Mouse (Mus musculus) brown adipose tissue, adult 24 weeks (tissue): Measurements from ENCODE around the gene Stap2. TPM values are rescaled to one million over a fixed set of nuclear protein-coding genes. Genes with fewer than 3 reads are reported as not detected.

Experiments
- H3K27ac ChIP-seq: fragments of 200-500 bp; replicated peaks from 2 replicates; pipeline ENCODE4 v1.5.1; 2012; ENCODE audit warnings: low read depth, mild to moderate bottlenecking, low read length
- H3K4me1 ChIP-seq: fragments of 200-500 bp; 2 replicates; pipeline ENCODE4 v1.6.1; 2012; ENCODE audit warnings: low read length, mixed read lengths; ENCODE audit not compliant: control insufficient read depth, insufficient read depth, insufficient read length
- H3K4me3 ChIP-seq: fragments of 200-500 bp; 2 replicates; pipeline ENCODE4 v1.5.1; 2012; ENCODE audit warnings: low read depth, mild to moderate bottlenecking, low read length, moderate library complexity; ENCODE audit not compliant: insufficient read depth
- polyA plus RNA-seq: library from polyadenylated mRNA; stranded (reverse); fragments of >200 nt; gene quantifications from 2 replicates; pipeline ENCODE4 v1.2.4, GENCODE M21; 2012; ENCODE audit not compliant: missing spikeins, insufficient read depth, insufficient read length

Stap2 gene
- polyA plus RNA-seq, 1 experiment: 7.5 TPM

- Histone ChIP-seq H3K4me3 (no peak overlapping the region), H3K4me1 (no peaks in the 10 kb centered on the region; the same call in 1 of the 2 replicates), H3K27ac (no peak overlapping the region)
These were observed 5.4 kb downstream of the Stap2 start for GRCm38 (mm10) chr17:55999794-56000499.

- Histone ChIP-seq H3K4me1 (no peaks in the 10 kb centered on the region; the same call in 1 of the 2 replicates), H3K4me3 (no peak overlapping the region), H3K27ac (no peak overlapping the region)
These were observed 9.4 kb downstream of the Stap2 start for GRCm38 (mm10) chr17:55996007-55996406.

DNA sequence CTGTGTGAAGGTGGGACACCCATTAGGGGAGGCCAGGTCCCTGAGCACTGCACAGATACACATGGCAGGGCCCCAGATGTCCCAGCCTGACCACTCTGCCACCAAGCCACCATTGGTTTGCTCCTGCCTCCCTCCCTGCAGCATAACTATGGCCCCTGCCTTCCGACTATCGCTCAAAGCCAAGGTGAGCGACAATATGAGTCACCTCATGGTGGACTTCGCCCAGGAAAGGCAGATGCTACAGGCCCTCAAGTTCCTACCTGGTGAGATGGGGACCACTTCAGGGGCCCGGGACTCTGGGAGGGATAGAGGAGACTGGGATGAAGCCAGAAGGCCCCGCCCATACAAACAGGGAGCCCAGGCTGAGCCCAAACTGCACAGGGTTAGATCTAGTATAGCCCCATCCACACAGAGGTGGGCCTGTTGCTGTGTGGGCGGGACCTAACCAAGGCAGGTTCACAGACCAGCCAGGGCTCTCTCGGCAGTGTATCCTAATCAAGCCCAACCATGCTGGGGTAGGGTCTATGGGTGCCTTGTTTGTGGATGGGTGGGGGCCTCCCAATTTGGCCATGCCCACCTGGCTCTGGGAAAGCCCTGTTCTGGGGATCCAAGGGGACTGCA lies 15.0 kb downstream of the Stap2 start:
- no peak overlapping the region for H3K27ac ChIP-seq
- H3K4me1 ChIP-seq: no peaks in the 10 kb centered on the region
- H3K4me3 ChIP-seq: no peak overlapping the region

- Histone ChIP-seq H3K4me1 (no peaks in the 10 kb centered on the region), H3K27ac (no peak within 1 kb of the TSS), H3K4me3 (no peak within 1 kb of the TSS)
These were observed 19.1 kb downstream of the Stap2 start, which contains the start of gene Fsd1 for GRCm38 (mm10) chr17:55986030-55986961. Fsd1 (plus strand) TSS chr17:55986509.

GRCm38 (mm10) chr17:55977301-55977700 lies 28.1 kb downstream of the Stap2 start:
- Histone ChIP-seq H3K27ac (no peak overlapping the region), H3K4me1 (no peaks in the 10 kb centered on the region), H3K4me3 (no peak overlapping the region)

- H3K27ac ChIP-seq: no peak overlapping the region
- no peak overlapping the region for H3K4me3 ChIP-seq
- H3K4me1 ChIP-seq: no peaks in the 10 kb centered on the region
These were observed 29.0 kb downstream of the Stap2 start for GRCm38 (mm10) chr17:55976255-55976862.

DNA sequence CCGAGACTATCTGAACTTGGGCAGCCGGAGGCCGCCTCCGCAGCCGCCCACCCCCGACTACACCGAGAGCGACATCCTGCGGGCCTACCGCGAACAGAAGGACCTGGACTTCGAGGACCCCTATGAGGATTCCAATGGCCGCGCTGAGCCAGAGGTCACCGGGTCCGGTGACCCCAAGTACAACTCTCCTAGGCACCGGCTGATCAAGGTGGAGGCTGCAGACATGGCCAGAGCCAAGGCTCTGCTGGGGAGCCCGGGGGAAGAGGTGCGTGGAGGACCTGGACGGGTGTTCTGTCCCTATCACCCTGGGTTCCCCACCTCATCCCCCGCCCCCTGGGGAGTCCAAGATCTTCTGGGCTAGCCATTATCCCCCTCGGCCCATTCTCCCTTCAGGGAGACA lies 33.9 kb downstream of the Stap2 start:
- peaks cover 7% of the 10 kb centered on the region; the same call in 1 of the 2 replicates for H3K4me1 ChIP-seq
- no peak overlapping the region for H3K27ac ChIP-seq
- H3K4me3 ChIP-seq: no peak overlapping the region

GRCm38 (mm10) chr17:55969966-55970891 lies 35.2 kb downstream of the Stap2 start, which contains the start of gene Shd:
Shd (plus strand) TSS chr17:55970467.
- H3K4me3 ChIP-seq: peak within 1 kb of the TSS; percentile 50
- H3K27ac ChIP-seq: no peak within 1 kb of the TSS
- peaks cover 7% of the 10 kb centered on the region; the same call in 1 of the 2 replicates for H3K4me1 ChIP-seq

- H3K4me1 ChIP-seq: peaks cover 7% of the 10 kb centered on the region; the same call in 1 of the 2 replicates
- no peak overlapping the region for H3K27ac ChIP-seq
- H3K4me3 ChIP-seq: no peak overlapping the region
These were observed 35.8 kb downstream of the Stap2 start for GRCm38 (mm10) chr17:55969560-55969959.

DNA sequence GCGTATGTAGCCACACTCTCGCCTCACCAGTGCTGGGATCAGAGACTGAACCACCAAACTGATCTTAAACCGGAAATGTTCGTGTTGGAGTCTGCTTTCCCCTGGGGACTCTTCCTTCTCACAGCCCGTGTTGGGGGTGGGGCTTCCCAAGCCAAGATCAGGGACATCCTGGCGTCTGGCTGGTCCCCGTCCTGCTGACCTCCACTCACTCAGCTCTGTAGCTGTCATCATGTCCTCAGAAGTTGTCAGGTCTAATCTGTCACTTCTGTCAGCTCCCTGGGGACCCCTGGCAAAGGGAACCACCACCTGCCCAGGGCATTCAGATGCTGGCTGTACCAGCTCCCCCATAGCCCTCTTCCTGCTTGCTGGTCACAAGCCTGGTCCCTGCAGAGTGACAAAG lies 37.2 kb downstream of the Stap2 start:
- H3K27ac ChIP-seq: no peak overlapping the region
- no peak overlapping the region for H3K4me3 ChIP-seq
- peaks cover 7% of the 10 kb centered on the region; the same call in 1 of the 2 replicates for H3K4me1 ChIP-seq

DNA sequence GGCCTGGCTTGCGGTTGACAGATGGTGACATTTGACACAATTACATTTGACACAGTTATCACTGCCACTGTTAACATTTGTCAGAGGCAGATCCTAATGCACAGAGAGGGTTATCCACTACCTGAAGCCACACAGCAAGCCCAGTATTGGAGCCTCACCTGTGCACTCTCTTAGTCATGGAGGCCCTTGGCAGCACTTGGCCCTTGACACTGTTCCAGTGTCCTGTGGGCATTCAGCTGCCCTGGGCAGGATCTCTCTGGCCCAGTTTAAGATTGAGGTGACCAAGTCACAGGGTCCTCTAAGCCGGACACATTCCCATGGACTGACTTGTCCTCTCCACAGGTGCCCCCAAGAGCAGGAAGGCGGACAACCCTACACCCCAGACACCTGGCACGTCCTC lies 38.2 kb downstream of the Stap2 start:
- Histone ChIP-seq H3K4me1 (peaks cover 7% of the 10 kb centered on the region; the same call in 1 of the 2 replicates), H3K27ac (no peak overlapping the region), H3K4me3 (no peak overlapping the region)

- no peak overlapping the region for H3K4me3 ChIP-seq
- no peak overlapping the region for H3K27ac ChIP-seq
- 0 out of 2 replicates have a peak, but pooled peaks cover 4% of the 10 kb centered on the region for H3K4me1 ChIP-seq
These were observed 40.4 kb downstream of the Stap2 start for GRCm38 (mm10) chr17:55964996-55965395.

DNA sequence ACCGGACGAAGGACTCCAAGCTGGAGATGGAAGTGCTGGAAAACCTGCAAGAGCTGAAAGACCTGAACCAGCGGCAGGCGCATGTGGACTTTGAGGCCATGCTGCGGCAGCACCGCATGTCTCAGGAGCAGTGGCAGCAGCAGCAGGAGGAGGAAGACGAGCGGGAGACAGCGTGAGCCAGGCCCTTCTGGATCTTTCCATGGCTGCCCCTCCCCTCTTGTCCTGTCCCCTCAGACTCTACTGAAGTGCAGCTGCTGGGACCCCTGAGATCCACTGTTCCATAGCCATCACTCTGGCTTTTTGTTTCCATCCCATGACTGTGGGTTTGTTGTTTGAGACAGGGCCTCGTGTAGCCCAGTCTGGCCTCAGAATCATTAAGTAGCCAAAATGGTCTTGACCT lies 40.9 kb downstream of the Stap2 start:
- no peak overlapping the region for H3K27ac ChIP-seq
- H3K4me3 ChIP-seq: no peak overlapping the region
- H3K4me1 ChIP-seq: peaks cover 4% of the 10 kb centered on the region; the same call in 1 of the 2 replicates

- no peak overlapping the region for H3K4me3 ChIP-seq
- H3K27ac ChIP-seq: no peak overlapping the region
- peaks cover 4% of the 10 kb centered on the region; the same call in 1 of the 2 replicates for H3K4me1 ChIP-seq
These were observed 42.2 kb downstream of the Stap2 start for GRCm38 (mm10) chr17:55963171-55963570.
